Mouse (Mus musculus): Measurements from ENCODE around the gene Dnah17.

The Dnah17 gene

DNA sequence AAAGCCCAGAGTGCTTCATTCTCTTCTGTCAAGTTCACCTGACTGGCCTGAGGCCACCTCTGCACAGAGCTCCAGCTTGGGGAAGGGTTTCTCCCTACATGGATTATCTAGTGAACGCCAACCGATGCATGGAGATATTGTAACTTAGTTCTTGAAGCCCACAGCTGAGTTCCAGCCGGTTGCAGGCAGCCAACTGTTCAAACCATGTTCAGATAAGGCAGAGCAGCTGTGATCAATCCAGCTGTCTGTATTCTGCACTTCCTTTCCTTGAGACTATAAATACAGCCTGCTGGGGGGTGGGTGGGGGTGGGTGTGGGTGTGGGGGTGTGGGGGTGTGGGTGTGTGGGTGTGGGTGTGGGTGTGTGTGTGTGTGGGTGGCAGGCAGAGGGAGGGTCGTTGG lies 45.3 kb downstream of the Dnah17 start:
- no peak for DNase-seq

DNA sequence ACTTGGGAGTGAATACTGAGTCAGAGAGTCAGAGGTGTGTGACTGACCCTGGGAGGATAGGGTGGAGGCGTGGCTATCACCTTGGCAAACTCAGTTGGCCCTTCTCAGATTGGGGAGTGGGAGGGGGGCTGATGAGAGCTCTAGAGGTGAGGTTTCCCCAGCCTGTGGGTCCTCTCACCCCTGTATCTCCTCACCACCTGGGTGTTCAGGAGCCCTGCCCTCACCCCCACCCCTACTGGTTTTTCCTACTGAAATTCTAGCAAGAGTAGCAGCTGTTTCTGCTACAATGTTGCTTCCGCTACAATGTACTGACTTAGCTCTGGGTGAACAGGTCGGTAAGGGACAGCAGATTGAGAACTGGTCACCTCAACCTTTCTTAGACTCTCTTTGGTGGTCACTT lies 46.2 kb downstream of the Dnah17 start:
- DNase-seq, result no peak

DNA sequence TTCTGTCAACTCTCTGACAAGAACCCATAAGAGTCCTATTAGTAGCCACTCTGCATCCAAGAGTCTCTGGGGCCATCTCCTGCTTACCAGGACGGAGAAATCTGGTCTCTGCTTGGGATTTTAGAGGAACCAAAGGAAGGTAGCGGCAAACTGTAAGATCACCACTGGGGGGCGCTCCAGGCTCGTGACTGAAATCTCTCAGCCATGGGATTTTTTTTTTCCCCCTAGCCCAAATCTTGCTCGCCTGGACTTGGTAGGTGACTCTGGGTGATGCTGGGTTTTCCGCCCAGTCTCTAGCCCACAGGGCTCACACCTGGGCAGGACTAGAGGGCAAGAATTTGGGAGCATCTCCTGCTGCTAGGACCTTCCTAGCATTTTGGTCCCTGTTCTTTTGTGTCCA lies 46.6 kb downstream of the Dnah17 start:
- DNase-seq, result peak; percentile 93

DNA sequence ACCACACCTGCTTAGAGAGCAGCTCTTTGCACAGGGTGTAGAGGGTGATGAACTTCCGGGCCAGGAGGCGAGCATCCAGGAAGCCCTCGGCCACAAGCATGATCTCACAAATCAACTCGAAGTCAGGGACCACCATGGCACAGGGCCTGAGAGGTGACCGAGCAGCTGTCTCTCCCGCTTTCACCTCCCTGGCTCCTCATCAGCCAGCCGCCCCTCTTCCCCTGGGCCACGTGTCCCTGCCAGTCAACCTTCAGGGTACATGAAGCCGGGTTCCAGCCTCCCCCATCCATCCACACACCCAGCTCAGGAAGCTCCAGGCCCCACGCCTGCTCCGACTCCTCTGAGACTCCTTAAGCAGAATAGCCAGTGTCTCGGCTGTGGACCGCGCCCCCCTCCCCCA lies 48.1 kb downstream of the Dnah17 start:
- no peak for DNase-seq

DNA sequence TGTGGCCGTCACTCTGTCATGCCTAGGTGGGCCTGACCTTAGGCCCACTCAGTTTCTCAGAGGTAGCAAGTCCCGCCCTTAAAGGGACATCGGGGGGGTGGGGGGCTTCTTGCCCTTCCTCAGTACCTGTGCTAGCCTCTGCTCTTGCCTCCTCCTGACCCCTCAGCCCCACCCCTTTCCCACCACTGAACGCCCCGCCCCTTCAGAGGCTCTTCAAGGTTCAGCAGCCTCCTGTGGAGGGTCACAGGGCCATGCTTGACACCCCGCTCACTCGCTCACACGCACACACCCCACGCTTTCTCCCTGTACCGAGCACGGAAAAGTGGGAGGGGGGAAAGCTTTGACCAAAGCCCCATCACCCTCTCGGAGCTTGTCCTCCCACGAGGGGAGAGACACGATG lies 50.7 kb downstream of the Dnah17 start:
- DNase-seq, result no peak

DNA sequence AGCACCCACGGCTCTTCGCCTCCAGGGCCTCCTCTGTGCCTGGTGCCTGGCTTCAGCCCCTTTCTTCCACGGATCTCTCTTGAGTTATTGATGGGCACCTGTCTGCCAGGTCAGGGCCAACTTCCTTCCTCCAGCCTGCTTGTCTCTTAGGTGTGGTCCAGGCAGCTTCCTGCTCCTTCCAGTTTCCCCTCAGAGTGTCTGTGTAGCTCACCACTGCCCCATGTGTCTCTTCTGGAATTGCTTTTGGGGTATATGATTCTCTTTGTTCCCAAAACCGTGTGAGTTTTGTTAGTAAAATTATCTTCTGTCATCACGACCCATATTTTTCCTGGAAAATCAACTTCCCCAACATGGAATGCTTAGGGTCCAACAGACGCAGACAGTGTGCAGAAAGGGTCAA lies 53.5 kb downstream of the Dnah17 start:
- DNase-seq, result no peak

DNA sequence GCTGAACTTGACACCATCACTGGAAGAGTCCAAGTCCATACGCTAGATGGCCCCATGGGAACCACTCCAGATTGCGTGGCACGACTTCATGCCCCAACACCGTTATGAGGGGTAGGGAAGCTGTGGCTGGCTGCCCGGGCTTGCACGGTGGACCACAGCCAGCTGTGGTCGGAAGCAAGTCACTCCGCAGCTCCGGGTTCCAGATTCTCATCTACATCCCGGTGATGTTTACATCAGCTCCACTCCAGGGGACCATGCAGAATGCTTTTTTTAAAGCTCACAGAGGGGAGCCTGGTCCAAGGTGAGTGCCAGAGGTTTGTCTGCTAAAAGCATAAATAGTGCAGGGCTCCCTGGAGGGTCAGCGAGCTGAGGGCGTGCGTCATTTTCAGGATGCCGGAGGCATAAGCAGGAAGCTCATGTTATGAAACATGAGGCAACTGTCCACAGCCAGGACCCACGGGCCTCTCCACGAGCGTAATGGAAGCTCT lies 55.4 kb downstream of the Dnah17 start:
- no peak for DNase-seq

DNA sequence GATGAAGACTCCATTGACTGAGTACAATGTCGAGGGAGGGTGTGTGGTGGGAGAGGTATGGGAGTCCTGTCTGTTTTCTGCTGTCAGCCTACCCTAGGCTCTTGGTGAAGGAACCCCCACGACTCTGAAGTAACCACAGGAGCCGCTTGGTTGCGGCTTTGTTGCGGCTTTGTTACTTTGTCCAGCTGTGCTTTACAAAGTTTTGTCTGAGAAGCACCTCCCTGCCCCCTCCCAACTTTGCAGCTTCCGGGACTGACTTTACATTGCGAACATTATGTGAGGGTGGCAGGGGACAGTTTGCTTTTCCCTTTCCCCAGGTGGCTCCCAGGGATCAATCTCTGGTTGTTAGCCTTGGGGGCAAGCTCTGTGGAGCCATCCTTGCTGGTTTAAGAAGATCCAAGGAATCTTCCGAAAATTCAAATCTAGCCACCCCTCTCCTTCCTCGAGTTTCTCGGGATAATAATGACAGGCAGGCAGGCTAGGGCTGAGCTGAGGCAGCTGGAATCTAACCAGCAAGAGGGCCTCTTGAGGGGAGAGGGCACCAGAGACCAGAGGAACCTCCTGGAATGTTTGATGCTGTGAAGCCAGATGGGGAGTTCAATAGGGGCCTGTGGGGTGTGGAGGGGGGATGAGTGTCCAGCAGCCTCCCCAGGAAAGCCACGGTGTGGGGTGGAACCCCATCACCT lies 59.1 kb downstream of the Dnah17 start:
- no peak for DNase-seq

DNA sequence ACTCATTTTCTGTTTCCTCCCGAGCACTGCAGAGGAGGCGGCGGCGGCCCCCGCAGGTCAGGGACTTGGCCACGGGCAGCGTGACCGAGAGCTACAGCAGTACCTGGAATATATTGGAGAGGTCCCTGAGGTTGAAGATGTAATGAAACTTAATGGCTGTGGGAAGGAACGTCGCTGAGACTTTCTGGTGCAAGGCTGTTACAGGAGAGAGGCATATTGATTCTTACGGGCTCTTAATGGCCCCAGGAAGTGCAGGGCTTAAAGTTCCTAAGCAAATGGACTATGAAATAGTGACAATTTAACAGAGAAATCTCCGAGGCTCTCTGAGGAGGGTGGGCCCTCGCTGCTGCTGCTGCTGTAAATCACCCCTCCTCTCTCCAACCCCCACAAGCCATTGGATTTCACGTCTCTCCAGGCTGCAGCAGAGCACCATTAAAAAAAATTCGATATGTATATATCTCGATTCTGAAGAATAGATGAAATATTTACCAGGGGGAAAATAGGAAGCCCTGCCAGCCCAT lies 61.6 kb downstream of the Dnah17 start:
- DNase-seq, result no peak

DNA sequence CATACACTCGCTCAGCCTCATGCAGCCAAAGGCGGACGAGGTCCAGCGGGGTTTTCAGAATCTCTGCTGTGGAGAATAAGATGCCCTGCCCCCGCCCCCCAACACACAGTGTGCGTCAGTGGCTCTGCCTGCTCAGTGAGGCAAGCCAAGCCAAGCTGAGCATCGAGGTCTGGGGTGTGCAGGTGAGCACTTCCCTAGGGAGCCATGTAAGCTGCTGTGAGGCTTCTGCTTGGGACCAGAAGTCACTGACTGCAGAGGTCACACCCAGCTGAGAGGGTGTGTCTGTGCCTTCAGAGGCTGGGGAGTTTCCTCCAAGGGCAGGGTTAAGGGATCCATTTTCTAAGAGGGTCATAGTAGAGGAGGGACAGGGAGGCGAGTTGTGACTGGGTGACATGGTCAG lies 62.8 kb downstream of the Dnah17 start:
- no peak for DNase-seq

DNA sequence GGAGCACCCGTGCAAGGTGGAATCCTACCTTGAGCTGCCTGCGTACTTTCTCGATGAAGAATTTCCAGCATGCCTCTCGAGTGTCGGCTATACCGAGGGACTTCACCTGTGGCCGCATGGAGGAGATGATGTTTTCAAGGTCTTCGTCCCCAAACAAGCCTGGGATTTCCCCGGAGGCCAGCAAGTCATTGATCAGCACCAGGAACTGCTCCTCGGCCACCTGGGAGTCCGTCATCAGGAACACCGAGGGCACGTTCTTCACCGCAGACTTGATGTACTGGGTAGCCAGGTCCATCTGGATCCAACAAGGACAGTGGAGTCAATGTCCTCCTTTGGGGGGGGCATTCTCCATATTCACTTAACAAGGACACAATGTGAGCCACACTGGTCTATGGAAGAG lies 70.4 kb downstream of the Dnah17 start:
- no peak for DNase-seq

DNA sequence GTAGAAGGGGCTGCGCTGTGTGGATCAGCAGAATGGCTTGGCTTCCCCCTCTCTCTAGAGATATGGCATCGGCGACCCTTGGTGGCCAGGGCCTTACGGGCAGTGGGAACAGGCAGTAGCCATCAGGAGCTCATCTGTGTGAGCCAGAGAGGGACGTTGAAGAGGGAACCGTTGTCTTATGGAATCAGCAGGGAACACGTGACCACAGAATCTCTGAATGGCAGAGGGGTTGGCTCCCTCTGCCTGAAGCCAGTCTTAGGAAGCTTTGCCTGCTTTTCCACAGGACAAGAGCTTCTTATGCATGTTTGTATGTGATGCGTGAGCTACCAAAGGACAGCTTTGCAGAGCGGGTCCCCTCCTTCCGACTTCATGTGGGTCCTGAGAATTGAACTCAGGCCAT lies 71.6 kb downstream of the Dnah17 start:
- no peak for DNase-seq

DNA sequence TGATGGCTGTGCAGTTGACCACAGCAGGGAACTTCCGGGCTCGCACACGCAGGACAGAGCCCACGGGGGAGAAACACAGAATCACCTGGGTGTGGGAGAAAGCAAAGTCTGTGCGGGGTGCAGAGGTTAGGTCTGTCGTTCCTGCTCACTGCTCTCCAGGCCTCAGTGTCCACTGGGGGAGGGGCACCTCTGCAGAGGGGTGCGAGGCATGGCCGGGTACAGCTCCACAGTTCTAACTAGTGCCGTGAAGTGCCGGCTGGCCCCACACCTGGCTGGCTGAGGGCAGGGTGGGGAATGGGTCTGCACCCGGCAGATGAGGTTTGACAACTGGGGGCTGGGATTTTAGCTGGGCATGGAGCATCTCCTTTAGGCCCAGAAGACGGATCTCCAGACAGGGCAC lies 72.1 kb downstream of the Dnah17 start:
- DNase-seq, result no peak

DNA sequence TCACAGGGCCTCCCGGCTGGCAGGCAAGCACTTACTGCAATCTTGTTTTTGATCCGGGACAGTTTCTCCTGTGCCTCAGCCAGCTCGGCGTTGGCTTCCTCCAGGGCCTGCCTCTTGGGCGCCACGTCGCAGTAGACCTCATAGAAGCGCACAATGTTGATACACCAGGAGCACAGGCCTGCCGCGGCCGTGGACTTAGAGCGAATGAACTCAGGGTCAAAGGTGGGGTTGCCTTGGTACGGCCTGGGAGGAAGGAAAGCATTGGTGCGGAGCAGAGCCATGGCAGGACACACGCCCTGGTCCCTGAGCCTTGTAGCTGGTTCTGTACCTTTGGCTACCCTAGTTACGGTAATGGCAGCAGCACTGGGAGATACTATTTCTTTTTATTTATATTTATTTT lies 80.3 kb downstream of the Dnah17 start:
- no peak for DNase-seq

DNA sequence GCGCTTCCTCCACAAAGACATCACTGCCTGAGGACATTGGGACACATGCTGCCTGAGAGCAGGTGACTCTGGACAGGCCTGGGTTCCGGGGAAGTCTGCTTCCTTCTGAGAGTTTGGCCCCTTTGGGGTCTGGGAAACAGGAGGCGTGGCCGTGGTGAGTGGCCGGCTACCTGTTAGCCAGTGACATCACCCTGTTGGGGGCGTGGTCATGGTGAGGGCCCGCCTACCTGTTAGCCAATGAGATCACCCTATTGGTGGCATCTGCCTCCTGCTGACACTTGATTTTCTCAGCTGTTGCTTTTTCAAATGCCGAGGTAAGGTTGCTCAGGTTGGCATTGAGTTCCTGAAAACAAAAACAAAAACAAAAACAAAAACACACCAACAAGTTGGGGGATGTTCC lies 80.8 kb downstream of the Dnah17 start:
- no peak for DNase-seq

DNA sequence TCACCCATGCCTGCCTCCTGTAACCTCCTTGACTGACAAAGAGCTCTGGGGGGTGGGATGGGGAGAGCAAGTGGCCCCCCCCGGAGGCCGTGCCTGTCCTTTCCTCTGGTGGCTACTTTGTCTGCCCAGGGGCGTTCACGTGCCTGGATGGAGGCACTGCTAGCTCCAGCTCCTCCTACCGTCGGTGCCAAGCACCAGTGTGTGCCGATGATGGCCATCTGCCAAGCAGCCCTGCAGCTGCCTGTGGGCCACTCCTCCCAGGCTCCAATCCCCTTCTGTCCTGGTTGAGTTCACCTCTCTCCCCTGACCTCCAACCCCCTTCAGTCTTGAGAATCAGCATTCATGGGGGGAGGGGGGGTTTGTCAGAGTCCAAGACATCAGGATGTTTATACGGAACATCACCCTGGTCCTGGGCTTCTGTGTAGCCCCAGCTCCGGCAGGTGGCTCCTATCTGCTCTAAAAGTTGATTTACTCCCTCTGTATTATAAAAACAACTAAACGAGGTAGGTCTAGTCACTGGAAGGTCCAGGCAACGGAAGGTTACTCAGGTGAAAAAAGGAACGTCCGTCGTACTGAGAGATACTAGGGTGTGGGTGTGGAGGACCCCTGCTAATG lies 87.0 kb downstream of the Dnah17 start:
- peak; percentile 66 for DNase-seq

DNA sequence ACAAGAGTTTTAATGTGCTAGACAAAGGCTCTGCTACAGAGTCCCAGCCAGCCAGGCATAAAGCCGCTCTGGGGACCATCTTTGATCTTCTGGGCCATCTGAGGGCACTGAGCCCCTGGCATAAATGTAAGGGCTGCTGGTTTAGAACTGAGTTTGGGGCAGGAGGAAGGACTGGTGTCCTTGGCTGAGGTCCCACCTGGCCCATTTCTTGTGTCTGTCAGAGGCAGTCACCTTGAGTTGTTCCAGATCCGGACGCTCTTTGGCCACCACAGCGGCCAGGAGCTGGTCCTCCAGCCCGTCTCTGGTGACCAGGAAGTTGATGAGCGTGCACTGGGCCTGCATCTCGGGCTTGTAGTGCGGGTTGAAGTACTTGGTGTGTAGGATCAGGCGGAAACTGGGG lies 87.6 kb downstream of the Dnah17 start:
- no peak for DNase-seq

DNA sequence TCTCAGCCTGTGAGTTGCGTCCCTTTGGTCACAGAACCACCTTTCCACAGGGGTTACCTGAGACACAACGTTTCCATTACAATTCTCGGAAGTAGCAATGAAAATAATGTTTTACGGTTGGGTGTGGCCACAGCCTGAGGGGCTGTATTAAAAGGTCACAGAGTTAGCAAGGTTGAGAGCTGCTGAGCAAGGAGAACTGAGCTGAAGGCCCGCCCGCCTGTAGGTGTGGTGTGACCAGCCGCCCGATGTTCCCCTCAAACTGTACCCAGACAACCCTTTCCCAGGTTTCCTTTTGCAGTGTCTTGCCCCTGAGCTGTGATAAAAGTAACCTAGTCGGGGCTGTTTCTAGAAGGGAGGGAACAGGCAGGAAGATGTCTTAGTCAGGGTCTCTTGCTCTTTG lies 95.4 kb downstream of the Dnah17 start:
- DNase-seq, result no peak

DNA sequence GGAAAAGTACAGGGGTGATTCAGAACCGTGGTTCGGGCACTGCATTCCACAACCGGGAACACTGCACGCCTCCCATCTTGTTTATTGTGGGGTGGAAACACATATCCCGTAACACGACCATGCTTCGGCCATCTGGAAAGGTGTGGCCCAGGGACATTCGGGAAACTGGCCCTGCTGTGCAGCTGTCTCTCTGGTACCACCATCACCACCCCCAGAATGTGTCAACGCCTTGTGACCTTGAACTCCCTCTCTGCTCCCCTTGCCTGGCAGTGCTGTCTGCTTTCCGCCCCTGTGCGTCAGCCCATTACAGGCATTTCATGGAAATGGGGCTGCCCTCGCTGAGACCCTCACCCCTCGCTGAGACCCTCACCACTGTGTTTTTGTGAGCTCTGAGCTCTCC lies 96.0 kb downstream of the Dnah17 start:
- DNase-seq, result no peak

DNA sequence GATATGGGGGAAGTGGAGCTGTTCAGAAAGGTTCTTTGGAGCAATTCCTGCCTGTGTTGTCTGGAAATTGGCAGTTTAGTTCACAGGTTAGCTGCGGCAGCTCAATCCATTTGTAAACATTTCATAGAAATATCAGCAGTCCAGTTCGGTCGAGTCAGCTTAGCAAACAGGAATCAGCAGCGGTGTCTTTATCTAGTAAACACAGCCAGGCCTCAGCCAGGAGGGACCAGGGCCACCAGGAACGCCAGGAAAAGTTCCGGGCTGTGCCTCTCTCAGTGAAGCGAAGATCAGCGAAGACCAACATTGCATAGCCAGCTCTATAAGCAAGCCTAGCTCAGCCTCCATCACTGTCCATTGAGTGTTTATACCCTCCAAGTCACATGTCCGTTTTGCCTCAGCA lies 99.3 kb downstream of the Dnah17 start:
- no peak for DNase-seq

DNA sequence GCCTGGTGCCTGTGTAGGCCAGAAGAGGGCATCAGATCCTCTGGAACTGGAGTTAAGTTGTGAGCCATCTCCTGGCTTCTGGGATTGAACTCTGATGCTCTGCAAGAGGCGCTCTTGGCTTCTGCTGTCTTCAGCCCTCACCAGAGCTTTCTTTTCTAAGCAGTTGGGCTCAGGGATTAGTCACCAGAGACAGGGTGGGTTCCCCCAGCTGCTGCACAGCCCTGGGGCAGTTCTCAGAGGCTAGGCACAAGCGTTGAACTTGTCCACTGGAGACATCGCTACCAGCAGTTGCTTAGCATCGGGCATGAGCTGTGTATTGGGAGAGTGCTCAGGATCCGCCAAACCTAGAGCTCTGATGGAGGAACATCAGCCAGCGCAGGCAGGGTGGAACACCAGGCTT lies 101.3 kb downstream of the Dnah17 start:
- DNase-seq, result no peak

DNA sequence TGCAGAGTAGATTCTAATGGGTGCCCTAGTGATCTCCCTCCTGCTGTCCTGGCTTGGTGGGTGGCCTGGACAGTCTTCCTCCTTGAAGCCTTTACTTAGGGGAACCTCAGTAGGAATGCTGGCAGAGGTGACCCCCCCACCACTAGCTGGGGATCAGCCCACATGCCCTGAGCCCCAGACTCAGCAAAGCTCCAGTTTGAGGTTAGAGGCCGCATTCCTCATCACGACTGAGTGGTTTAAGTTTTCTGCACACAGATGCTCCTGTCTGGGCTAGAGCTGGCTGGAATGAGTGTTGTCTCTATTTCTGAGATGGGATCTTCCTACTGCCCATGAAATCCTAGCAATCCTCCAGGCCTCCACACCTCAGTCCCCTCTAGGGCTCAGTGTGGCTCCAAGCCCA lies 106.3 kb downstream of the Dnah17 start:
- DNase-seq, result no peak

DNA sequence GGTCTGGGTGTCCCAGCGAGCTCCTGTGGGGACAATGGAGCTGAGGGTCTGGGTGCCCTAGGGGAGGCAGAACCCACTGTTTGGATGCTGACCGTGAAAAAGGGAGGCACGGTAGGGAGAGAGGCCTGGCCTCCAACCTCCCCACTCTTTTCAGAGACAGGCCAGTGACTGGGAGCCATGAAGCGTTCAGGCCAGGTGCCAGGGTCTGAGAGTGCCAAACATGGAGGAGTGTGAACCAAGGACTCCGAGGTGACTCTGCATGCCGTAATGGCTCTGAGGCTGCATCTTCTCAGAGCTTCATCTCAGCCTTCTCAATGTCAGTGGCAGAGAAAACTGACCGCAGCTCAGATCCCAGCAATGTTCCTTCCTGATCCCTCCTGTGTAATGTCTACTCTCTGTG lies 107.0 kb downstream of the Dnah17 start:
- DNase-seq, result no peak

DNA sequence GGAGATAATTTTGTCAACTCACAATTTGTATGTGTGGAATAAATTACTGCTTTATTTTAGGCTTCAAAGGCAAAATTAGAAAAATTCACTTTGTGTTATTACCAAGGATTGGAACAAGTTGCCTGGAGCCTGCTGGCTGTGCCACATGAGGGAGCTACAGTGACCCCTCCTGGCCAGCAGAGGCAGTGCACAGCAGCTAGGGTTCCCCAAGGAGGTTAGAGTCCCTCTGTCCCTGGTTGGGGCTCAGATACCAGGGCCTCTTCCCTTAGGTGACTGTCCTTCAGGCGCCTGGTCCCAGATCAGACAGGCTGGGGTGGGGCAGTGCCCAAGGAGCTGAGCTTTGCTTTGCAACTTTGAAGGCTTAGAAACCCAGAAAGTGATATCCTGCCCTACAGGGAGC lies 108.6 kb downstream of the Dnah17 start:
- peak; percentile 69 for DNase-seq

DNA sequence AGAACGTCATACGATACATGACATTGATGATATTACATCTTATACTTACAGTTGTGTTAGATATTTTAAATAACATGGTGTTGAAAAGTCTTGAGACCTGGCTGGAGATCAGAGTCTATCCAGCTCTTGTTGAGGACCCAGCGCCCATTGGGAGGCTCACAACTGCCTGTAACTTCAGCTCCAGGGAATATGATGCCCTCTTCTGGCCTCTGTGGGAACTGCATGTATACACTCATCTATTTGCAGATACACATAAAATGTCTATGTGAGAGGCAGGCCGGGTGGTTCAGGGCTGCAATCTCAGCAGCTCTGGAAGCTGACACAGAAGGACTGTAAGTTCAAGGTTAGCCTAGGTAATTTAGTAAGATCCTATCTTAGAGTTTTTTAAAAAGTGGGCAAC lies 112.1 kb downstream of the Dnah17 start:
- DNase-seq, result peak; percentile 31
